Mouse (Mus musculus) testis, adult 2 months (tissue): Measurements from ENCODE around the gene Olfr1106.

Experiments
- CTCF ChIP-seq: fragments of 200-500 bp; IDR thresholded peaks from 2 replicates; pipeline ENCODE4 v1.5.1; 2012; ENCODE audit warnings: low read depth, mild to moderate bottlenecking, inconsistent platforms, low read length, moderate library complexity; ENCODE audit not compliant: control insufficient read depth, insufficient read depth, insufficient replicate concordance
- POLR2A ChIP-seq: fragments of 200-500 bp; IDR thresholded peaks from 2 replicates; pipeline ENCODE4 v1.6.1; 2012; ENCODE audit warnings: low read depth, mild to moderate bottlenecking, inconsistent platforms, low read length, moderate library complexity; ENCODE audit not compliant: control insufficient read depth

GRCm38 (mm10) chr2:87095908-87096307 lies 43.8 kb upstream of the Olfr1106 start, which contains the start of gene Olfr1109:
- no peak for TF ChIP-seq CTCF
- no peak for TF ChIP-seq POLR2A
